Mouse (Mus musculus) kidney, postnatal 10 days (tissue): ENCODE measurements around the gene Jaml.
"Not testable (repeated sequence)": the region's sequence is repeated elsewhere in the genome, so short reads cannot be mapped to it uniquely, and the experiment has no call there.

ENCODE experiments used
- DNase-seq: peaks from one replicate; pipeline ENCODE4 v3.0.0; 2021; ENCODE audit warnings: mixed read lengths

The Jaml gene

DNA sequence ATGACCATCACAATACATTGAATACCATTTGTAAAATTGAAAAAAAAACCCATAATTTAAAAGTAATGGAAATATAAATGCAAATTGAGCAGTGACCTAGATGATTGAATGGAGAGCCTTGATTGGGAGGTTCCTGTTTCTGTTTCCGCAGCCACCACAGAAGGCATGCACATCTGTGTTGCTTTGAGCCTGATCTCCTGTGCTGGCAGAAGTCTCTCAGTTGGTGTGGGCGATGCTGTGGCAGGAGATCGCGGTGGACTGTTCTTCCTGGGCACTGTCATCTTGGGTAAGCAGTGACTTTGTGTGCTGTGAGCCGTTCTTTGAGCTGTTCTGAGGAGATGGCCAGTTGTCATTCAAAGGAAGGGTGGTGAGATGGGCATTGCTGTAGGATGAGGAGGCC lies at the start of gene Jaml:
Jaml (plus strand) TSS at position 173 of the 400 bp plus-strand sequence.
- no peak for DNase-seq

DNA sequence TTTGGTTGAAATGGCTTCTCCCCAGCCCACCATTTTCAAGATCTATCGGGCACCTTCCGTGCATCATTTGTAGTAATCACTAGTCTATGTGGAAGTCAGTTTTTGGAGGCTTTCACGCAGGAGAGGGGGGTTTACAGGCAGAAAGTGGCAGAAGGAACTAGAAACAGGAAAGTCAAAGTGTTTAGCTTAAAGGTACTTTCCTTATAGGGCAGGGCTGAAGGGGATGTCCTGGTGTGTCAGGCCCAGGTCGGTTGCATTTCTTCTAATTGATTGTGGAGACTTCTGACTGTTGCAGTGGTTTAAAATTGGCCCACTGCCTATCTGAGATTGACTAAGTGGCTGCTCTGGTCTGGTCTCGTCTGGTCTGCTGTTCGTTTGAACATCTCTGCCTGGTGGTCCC lies 48.6 kb upstream of the Jaml start:
- DNase-seq = no peak

DNA sequence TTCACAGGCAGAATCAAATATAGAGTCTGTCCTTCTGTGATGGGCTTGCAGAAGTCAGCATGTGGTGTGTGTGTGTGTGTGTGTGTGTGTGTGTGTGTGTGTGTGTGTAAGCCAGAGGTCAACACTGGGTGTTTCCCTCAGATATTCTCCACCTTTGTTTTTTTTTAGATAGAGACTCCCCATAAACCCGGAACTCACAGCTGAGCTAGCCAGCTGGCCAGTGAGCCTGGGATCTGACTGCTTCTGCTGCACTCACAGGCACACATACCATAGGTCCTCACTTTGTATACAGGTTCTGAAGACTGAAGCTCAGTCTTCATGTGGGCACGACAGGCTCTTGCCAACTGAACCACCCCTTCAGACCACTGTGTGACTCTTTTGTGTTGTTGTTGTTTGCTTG lies 46.7 kb upstream of the Jaml start:
- DNase-seq = no peak

DNA sequence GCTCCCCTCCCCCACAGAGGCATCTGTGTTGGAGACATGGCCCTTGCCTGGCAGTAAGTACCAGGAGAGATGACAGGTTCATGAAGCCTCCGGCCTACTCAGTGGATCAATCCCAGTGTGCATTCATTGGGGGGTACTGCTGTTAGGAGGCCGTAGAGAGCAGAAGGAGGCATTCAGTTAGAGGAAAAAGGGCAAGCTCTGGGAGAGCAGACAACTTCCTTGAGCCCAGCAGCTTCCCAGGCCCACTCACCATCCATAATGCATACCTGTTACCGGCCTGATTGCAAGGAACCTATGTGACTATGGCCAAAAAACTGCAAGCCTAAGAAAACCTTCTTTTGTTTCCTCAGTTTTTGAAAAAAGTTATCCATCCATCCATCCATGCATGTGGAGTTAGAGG lies 44.5 kb upstream of the Jaml start:
- no peak for DNase-seq

DNA sequence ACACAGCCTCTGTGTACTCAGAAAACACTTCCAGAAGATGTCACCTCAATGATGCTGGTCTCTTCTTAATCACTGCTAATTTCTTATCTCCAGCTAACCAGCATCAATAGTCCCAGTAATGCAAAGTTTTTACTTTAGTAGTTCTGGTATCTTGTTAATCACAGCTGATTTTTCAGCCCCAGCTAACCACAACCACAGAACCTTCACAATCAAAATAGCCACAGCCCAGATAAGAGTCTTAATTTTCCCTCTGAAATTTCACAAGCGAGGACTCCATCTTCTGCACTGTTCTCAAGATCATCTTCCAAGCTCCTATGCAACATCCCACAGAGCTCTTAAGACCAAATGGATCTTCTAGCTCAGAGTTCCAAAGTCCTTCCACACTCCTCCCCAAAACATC lies 41.2 kb upstream of the Jaml start:
- DNase-seq = not testable (repeated sequence)

DNA sequence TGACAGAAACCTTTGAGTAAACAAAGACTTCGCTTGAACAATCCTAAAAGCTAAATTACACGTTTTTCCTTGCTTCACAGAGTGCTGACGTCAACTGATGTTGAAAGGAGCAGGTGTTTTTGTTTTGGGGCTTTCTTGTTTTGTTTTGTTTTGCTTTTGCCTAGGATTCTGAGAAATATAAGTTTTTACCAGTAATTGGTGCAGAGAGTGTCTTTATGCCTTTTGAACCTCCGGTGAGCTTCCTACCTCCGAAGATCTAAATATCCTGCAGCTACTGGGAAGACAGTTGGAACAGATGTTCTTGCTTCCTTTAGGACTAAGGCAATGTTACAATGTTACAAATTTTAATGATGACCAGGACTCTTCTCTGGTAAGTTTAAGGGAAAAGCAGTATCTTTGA lies 39.5 kb upstream of the Jaml start, which contains the start of gene Mpzl2:
Mpzl2 (plus strand) TSS at position 301 of the 400 bp plus-strand sequence.
- DNase-seq = no peak

DNA sequence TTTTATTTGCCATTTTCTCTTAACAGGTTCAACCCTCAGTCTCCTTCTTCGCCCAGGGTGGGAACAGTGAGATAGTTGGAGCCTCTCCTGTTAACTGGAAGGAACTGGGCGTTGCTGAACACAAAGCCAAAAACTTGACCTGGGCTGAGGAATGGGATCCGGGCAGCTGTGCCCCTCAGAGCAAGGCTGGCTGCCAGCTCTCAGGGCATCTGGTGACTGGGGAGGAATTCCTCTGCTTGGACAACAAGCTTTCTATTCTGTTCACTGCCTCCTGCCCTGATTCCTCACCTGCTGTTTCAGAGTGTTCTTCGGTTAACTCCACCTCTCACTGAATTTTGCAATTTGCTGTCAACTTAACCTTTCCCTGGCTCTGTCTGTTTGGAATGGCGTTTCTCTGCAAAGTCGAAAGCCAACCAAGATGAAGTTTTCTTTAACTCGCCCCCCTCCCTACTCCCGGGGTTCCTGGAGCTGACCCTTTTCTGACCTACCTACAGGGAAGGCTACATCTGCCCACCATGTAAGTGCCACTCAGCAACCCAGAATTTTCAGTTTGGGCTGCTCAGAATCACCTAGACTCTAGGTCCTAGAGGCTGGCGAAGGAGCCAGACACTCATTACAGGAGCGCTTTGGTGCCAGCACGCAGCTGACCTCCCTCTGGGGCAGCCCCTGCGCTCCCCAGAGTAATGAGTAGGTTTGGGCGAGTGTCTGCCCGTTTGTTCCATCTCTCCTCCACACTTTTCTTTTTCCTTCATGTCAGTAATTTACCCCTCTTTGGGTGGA lies 38.7 kb upstream of the Jaml start:
- peak; percentile 35 for DNase-seq

DNA sequence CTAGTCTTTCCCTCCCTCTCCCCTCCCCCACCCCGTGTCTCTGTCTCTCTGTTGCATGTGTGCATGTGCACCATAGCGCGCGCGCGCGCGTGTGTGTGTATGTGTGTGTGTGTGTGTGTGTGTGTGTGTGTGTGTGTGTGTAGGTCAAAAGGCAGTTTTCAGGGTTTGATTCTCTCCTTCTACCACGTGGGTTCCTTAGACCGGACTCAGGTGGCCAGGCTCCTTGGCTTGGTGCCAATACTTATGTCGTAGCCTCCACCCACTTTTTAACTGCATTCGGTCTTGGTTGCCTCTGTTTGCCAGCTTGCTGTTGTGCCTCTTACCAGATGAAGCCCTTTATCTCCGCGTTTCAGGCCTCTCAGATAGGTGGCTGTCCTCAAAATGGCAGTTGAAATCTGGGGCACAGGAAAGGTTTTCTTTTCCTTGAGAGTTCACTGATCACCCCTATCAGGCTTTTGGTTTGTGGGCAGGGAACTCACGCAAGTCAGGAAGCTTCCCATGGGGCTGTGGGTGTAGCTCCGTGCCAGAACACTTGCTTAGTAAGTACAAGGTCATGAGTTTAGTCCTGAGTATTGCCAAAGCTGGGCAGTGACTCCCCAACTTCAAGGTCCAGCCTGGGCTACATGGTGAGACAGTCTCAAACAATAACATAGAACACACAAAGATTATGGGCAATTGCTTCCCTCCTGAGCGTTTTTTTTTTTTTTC lies 37.7 kb upstream of the Jaml start:
- peak; percentile 76 for DNase-seq

DNA sequence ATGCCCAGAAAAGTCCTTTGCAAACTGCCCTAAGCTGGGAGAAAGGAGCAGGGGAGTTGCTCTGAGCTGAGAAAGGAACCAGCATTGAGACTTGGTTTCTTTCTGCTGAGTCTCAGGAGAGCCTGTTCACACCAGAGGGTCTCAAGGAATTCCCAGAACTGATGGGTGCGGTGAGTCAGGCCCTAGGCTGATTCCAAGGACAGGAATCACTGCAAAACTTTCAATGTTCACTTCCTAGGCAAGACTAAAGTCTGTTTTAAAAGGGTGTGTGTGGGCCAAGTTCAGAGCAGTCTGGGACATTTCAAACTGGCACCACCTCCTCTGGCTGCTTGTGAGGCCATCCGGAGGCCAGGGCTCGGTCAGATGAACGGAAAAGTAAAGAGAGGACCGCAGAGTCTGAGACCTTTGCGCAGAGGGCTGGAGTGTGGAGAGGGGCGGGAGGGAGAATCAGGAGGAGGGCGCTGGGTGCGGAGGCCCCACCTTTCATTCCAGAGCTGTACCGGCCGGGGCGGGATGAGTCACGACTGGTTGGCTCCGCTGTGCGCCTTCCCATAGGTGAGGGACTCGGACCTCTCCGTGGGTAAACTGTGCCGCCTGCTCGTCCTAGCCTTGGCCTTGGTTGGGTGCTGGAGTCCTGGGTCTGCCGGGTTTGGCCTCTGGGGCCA lies 36.8 kb upstream of the Jaml start:
- peak; percentile 87 for DNase-seq

DNA sequence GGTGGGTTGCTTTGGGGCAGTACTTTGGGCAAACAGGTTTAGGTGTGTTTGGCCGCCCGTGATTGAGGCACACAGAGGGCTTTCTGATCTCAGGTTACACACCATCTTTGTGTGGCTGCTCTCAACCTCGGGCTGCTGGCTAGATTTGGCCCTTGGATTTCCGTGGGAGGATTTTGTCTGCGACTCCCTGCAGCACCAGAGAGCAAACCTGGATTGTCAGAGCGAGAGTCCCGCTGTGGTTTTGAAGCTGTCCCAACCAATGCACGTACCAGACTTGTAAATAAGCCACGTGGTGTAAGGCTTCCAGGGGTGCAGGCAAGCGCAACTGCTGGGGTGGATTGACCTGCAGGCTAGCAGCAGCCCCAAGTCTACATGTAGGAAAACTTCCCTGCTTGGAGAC lies 36.0 kb upstream of the Jaml start:
- DNase-seq = peak; percentile 53

DNA sequence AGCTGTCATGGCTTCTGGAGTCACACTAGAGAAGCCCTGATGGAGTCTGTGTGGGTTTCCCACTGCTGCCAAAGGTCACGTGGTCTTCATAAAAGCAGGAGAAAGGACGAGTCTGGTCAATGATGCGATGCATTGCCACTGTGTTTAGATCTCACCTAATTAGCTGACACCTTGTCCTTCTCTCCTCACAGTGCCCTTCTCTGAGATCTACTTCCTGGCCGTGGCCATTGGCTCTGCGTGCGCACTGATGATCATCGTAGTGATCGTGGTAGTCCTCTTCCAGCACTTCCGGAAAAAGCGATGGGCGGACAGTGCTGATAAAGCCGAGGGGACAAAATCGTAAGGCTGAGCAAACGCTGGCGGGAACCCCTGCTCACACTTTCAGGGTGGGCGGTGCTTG lies 32.0 kb upstream of the Jaml start:
- DNase-seq = no peak

DNA sequence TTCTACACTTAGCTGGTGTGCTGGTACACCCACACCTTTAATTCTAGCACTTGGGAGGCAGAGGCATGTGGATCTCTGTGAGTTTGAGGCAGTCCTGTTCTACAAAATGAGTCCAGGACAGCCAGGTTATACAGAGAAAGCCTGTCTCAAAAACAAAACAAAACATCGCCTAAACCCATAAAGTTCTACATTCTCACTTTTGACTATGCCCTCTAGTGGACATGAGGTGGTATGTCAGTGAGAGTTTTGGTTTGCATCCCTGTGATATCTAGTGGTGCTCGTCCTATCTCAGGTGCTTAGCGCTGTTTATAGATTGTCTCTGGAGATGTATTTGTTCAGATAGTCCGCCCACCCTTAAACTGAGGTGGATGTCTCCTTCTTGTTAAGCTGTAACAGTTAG lies 30.5 kb upstream of the Jaml start:
- DNase-seq = peak; percentile 17

DNA sequence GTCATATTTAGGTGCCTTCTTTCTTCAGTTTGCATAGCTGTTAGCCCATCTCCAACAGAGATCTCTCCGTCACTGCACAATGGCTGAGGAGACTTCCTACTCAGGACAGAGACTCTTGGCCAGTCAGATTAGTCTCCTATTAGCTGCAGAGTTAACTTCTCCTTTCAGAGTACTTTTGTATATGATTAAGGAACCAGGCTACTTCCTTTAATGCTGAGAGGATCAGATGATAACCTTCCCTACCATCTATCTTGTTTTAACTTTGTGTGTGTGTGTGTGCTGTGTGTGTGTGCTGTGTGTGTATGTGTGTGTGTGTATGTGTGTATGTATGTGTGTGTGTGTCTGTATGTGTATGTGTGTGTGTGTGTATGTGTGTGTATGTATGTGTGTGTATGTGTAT lies 29.3 kb upstream of the Jaml start:
- DNase-seq = no peak

DNA sequence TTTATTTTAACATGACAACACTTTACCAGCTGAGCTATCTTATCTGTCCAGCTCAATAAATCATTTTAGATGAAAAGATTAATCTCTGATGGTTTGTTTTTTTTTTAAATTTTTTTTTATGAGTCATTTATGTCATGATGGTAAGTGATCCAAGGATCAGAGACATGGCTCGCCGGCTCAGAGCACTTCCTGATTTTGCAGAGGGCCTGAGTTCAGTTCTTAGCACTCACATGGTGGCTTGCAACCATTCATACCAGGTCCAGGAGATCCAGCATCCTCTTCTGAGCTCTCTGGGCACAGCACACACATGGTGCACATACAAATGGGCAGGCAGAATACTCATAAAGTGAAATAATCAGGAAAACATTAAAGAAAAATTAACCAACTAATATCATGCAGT lies 28.7 kb upstream of the Jaml start:
- no peak for DNase-seq

DNA sequence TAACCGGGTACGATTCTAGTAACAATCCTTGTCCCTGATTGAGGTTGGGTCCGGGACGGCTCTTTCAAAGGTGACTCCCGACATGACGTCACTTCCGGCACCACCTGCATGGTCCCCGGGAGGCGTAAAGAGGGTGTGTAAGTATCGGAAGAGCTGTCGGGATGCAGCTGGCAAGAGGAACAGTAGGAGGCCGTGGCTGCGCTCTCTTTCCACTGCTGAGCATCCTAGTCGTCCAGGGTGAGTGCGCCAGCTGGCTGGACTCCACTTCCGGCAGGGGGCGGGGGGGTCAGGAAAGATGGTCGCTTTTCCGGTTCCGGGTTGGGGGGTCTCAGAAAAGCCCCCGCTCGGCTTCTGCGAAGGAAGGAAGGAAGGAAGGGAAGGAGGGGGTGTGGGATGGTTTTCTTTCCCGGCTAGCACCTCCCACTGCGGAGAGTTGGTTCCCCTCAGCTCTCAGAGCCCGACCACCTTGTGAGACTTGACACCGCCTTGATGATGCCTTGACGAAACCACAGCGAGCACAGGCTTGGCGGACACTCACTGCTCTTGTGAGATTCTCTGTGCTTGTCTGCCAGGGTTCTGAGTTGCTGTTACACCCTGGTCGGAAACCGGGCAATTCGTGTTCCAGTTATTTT lies 23.8 kb upstream of the Jaml start, which contains the start of gene Mpzl3:
Mpzl3 (plus strand) TSS at position 105 of the 632 bp plus-strand sequence.
- DNase-seq = peak; percentile 93

DNA sequence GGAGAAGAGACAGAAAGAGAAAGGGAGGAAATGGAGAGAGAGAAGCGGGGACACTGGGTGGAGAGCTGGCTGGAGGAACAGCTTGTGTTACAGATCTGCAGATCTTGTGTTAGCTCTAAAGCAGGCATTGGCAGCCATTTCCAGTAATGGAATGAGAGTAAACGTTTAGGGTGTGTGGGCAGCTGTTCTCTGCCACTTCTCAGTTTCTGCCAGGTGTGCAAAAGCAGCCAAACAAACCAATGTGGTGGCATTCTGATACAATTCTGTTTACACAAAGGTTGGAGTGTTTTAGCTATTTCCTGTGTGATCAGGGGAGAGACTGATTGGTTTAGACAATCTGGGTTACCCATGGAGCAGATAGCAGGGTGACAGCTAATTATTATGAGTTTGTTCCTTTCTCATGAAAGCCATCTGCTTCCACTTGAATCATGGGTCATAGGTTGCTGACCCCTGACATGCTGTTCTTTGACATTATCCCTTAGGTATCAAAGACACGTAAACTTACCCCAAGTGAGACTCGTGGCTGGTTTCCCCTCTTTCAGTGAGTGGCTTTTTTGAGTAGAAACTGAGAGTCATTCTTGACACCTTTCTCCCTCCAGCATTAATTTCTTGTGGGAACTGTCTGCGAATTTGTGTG lies 20.6 kb upstream of the Jaml start:
- DNase-seq = no peak

DNA sequence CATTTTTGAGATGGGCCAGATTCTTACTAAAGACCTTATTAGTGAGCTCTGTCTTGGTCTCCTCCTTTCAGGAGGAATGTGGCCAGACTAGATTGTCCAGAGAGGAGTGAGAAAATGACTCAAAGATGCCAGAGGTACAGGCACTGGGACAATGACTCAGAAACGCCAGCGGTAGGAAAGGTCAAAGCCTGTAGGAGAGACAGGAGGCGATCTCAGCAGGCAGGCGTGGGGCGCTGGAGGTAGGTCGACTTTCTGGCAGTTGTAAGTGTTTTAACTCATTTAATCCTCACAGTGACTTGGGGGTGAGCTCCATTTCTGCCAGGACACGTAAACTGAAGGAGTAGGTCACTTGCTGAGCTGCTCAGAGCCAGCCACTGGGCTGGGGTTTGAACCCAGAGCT lies 18.8 kb upstream of the Jaml start:
- no peak for DNase-seq

DNA sequence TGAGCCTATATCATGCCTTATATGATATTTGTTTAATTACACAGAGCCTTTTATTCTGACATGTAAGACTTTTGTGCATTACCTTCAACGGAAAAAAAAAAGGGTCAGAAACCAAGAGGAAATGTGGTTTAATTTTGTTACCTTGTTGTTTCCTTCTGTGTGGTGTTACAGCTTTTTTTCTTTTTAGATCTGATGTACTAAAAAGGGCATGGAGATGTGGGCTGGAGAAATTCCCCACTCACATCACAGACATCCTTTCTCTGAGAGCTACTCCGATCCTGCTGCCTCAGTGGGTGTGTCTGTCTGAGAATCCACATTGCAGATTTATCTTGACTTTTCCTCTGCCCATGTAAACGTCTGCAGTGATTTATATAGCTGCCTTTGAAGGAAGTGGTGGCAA lies 16.3 kb upstream of the Jaml start:
- no peak for DNase-seq

DNA sequence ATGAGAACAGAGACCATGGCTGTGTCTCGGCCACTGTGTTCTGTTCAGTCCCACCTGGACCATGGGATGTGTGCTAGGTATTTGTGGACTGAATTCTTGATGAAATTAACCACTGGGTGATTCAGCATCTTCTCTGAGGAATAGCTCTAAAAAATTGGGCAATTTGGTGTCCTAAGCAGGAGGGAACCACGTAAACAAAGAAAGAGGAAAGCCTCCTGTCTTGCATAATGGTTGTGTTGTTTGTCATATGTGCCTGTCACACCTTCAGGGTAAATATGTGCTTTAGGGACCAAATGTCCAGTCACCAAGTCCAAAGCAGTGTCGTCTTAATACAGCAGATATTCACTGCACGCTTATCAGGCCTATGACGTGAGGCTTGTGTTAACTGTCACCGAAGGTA lies 14.6 kb upstream of the Jaml start:
- DNase-seq = no peak

DNA sequence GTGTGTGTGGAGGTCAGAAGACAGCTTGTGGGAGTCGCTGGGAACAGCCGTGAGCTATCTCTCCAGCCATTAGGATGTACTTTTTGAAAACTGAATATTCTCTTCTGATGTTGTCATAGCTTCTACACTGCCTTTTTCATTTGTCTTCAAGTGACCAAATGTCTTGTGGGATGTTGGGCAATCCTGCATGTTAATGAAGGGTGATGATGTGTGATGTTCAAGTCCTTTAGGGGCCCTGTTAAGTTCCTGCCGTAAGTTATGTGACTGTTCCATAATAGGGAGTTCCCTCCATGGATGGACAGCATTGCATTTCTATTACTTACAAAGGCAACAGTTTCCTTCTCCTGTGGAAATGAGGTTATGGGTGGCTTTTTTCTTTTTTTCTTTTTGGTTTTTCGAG lies 12.2 kb upstream of the Jaml start:
- DNase-seq = no peak

DNA sequence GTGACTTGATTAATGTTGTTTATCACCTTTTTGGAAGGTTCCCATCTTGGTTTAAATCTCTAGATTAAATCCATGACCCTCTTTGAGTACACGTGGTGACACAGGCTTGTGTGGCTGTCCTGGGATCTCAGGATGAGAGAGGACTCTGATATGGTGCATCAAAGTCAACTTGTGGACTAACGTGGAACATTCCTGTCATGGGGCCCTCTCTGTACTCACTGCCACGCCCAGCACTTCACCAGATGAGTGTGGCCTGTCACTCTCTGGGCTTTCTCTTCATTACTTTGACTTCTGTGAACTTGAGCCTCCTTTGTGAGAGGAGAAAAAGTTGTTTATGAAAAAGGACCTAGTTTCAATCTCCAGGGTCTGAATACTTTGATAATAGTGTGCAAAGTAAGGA lies 7.2 kb upstream of the Jaml start:
- no peak for DNase-seq

DNA sequence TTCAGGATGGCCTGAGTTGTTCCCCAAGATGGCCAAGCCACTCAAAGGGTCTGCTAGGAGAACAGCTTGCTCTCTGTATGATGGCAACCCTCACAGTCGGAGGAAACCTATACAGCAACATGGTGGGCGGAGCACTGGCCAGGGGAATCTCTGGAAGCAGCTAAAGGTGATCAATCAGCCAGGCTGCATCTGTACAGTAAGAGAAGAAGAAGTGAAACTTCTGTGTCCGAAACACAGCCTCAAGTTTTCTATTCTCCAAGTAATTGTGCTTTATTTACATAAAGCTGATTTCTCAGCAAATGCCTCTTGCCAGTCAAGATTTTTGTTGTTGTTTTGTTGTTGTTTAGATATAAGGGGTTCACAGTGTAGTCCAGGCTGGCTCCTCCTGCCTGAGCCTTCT lies 1.1 kb upstream of the Jaml start:
- DNase-seq = no peak

DNA sequence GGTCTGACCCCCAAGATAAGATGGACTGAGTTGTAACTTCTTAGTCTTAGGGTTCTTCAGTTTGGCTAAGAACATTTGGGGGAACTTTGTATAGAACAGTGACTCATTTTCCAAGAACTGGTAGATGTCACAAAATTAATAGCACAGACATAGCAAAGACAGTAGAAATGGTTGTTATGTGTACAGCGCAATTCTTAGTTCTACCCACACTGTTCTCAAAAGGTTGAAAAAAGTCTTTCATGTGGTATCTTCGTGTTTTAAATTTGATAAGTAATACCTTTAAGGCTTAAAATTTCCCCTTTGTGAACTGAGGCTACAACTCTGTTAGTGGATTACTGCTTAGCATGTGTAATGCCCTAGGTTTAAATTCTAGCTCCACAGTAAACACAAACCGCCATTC lies 4.1 kb downstream of the Jaml start:
- DNase-seq = no peak
